Mouse (Mus musculus) c-Kit-positive CD71-negative TER-119-negative erythroid progenitor cells, embryonic 14.5 days (primary cell): ENCODE data around the gene Zpbp.

Source experiments
- DNase-seq: peaks from one replicate; pipeline ENCODE4 v3.0.0-alpha.2; 2013; ENCODE audit warnings: low read depth

Zpbp gene

GRCm38 (mm10) chr11:11461635-11462560, at the start of gene Zpbp, which contains the start of gene Spata48:
Zpbp (minus strand) TSS chr11:11462408.
Spata48 (plus strand) TSS chr11:11462094.
- peak; percentile 94 for DNase-seq

- DNase-seq = no peak
These were observed 47.2 kb upstream of the Zpbp start for GRCm38 (mm10) chr11:11509413-11509812.

GRCm38 (mm10) chr11:11506187-11506586, 44.0 kb upstream of the Zpbp start:
- no peak for DNase-seq

- peak; percentile 76 for DNase-seq
These were observed 37.7 kb upstream of the Zpbp start for GRCm38 (mm10) chr11:11499944-11500343.

- DNase-seq = no peak
These were observed 33.5 kb upstream of the Zpbp start for GRCm38 (mm10) chr11:11495697-11496096.

GRCm38 (mm10) chr11:11492044-11492443, 29.8 kb upstream of the Zpbp start:
- DNase-seq = no peak

- no peak for DNase-seq
These were observed 22.2 kb upstream of the Zpbp start for GRCm38 (mm10) chr11:11484378-11484777.

- DNase-seq = no peak
These were observed 6.7 kb upstream of the Zpbp start for GRCm38 (mm10) chr11:11468924-11469323.

GRCm38 (mm10) chr11:11462561-11462890, 318 bp upstream of the Zpbp start:
- no peak for DNase-seq

GRCm38 (mm10) chr11:11455037-11455436, 7.2 kb downstream of the Zpbp start:
- peak; percentile 37 for DNase-seq

GRCm38 (mm10) chr11:11417356-11417755, 44.9 kb downstream of the Zpbp start:
- DNase-seq = no peak

GRCm38 (mm10) chr11:11414188-11414587, 48.0 kb downstream of the Zpbp start:
- DNase-seq = no peak

GRCm38 (mm10) chr11:11394686-11395085, 67.5 kb downstream of the Zpbp start:
- no peak for DNase-seq

GRCm38 (mm10) chr11:11393164-11393563, 69.0 kb downstream of the Zpbp start:
- no peak for DNase-seq

GRCm38 (mm10) chr11:11371305-11371704, 90.9 kb downstream of the Zpbp start:
- no peak for DNase-seq

- no peak for DNase-seq
These were observed 178.7 kb downstream of the Zpbp start for GRCm38 (mm10) chr11:11283512-11283911.

- no peak for DNase-seq
These were observed 182.1 kb downstream of the Zpbp start for GRCm38 (mm10) chr11:11280128-11280527.

GRCm38 (mm10) chr11:11257348-11257747, 204.9 kb downstream of the Zpbp start:
- DNase-seq = no peak

- no peak for DNase-seq
These were observed 219.4 kb downstream of the Zpbp start for GRCm38 (mm10) chr11:11242694-11243377.

- peak; percentile 3 for DNase-seq
These were observed 222.9 kb downstream of the Zpbp start for GRCm38 (mm10) chr11:11239346-11239745.
